Mouse (Mus musculus) kidney, embryonic 16.5 days (tissue): ENCODE measurements around the gene Gucd1. TPM values are rescaled to one million over a fixed set of nuclear protein-coding genes. Genes with fewer than 3 reads are reported as not detected.
A peak's percentile ranks its signal among the peaks of the same experiment; 100 is the strongest.
"Not testable (repeated sequence)": the region's sequence is repeated elsewhere in the genome, so short reads cannot be mapped to it uniquely, and the experiment has no call there.

Source experiments
- ATAC-seq: fragments of 200-750 bp; cut with Nextera tagmentation; 2 replicates; pipeline ENCODE4 v1.8.0; 2017; ENCODE audit warnings: moderate TSS enrichment; ENCODE audit not compliant: low FRiP score, low TSS enrichment
- H3K27ac ChIP-seq: fragments of 300-500 bp; sonication (generic); 2 replicates; pipeline ENCODE4 v1.5.1; 2014; ENCODE audit warnings: low read length
- H3K27me3 ChIP-seq: fragments of 300-500 bp; sonication (generic); 2 replicates; pipeline ENCODE4 v1.6.1; 2014; ENCODE audit warnings: low read length, control low read depth, mixed read lengths; ENCODE audit not compliant: insufficient read depth
- H3K36me3 ChIP-seq: fragments of 300-500 bp; sonication (generic); 2 replicates; pipeline ENCODE4 v1.6.1; 2014; ENCODE audit warnings: low read length, control low read depth, mixed read lengths; ENCODE audit not compliant: insufficient read depth
- H3K4me1 ChIP-seq: fragments of 300-500 bp; sonication (generic); 2 replicates; pipeline ENCODE4 v1.6.1; 2014; ENCODE audit warnings: low read length, control low read depth, mixed read lengths; ENCODE audit not compliant: insufficient read depth
- H3K4me2 ChIP-seq: fragments of 300-500 bp; sonication (generic); replicated peaks from 2 replicates; pipeline ENCODE4 v1.6.1; 2014; ENCODE audit warnings: low read depth, low read length
- H3K4me3 ChIP-seq: fragments of 300-500 bp; sonication (generic); 2 replicates; pipeline ENCODE4 v1.5.1; 2014; ENCODE audit warnings: mild to moderate bottlenecking, low read length
- H3K9ac ChIP-seq: fragments of 300-500 bp; sonication (generic); replicated peaks from 2 replicates; pipeline ENCODE4 v1.6.1; 2014; ENCODE audit warnings: low read length
- H3K9me3 ChIP-seq: fragments of 300-500 bp; sonication (generic); 2 replicates; pipeline ENCODE4 v1.6.1; 2016; ENCODE audit warnings: low read length, control low read depth
- WGBS: fragments of 180-500 bp; shearing (Covaris S2); extraction: QIAGEN DNeasy Blood & Tissue Kit; methylation state at CpG from one replicate; pipeline ENCODE4 v1.1.7; 2014; 5-methylcytosine and 5-hydroxymethylcytosine counted together
- polyA plus RNA-seq: library from polyadenylated mRNA; unstranded; fragments of >200 nt; fragmentation: Nextera tagmentation; extraction: Ambion mirVana; gene quantifications from 2 replicates; pipeline ENCODE4 v1.2.1, GENCODE M21; 2015

Gene Gucd1
- polyA plus RNA-seq, result 53.4 and 54.0 TPM in 2 replicates

GRCm38 (mm10) chr10:75517758-75518143 is at the start of gene Gucd1:
TSS of gene Gucd1 (minus strand) at chr10:75517972.
- Histone ChIP-seq H3K4me3 (peak within 1 kb of the TSS; percentile 85), H3K4me1 (peaks cover 23% of the 10 kb centered on the region), H3K9me3 (no peaks in the 10 kb centered on the region), H3K4me2 (peak within 1 kb of the TSS; percentile 91), H3K36me3 (peaks cover 28% of the 10 kb centered on the region), H3K27me3 (no peaks in the 10 kb centered on the region), H3K27ac (peak within 1 kb of the TSS; percentile 97), H3K9ac (peak within 1 kb of the TSS; percentile 88)
- ATAC-seq, result peak; percentile 91
- WGBS, result under 1% methylated on average over 20 of the region's 20 CpGs

- Histone ChIP-seq H3K4me2 (0 out of 2 replicates have a peak overlapping the region, but pooled peaks have one; percentile 28), H3K4me1 (peaks cover 24% of the 10 kb centered on the region), H3K27ac (peak overlapping the region; percentile 89)
- H3K9me3 ChIP-seq, H3K27me3 ChIP-seq, ATAC-seq, H3K9ac ChIP-seq, H3K36me3 ChIP-seq, H3K4me3 ChIP-seq: not testable (repeated sequence)
- WGBS, result 83% methylated on average over 2 of the region's 2 CpGs
Measured at GRCm38 (mm10) chr10:75566765-75567164, 49.0 kb upstream of the Gucd1 start.

- Histone ChIP-seq H3K4me1 (peaks cover 20% of the 10 kb centered on the region), H3K27ac (peak overlapping the region; percentile 89), H3K36me3 (no peaks in the 10 kb centered on the region), H3K4me2 (peak overlapping the region; percentile 28; the same call in 1 of the 2 replicates), H3K9me3 (no peaks in the 10 kb centered on the region), H3K27me3 (peaks cover 5% of the 10 kb centered on the region; the same call in 1 of the 2 replicates), H3K4me3 (peak overlapping the region; percentile 21), H3K9ac (peak overlapping the region; percentile 22; the same call in 1 of the 2 replicates)
- no peak; the same call in 1 of the 2 replicates for ATAC-seq
- WGBS, result 66% methylated on average over 5 of the region's 5 CpGs
Measured at GRCm38 (mm10) chr10:75566321-75566720, 48.5 kb upstream of the Gucd1 start.

GRCm38 (mm10) chr10:75565906-75566305 is 48.1 kb upstream of the Gucd1 start:
- Histone ChIP-seq H3K27ac (peak overlapping the region; percentile 89), H3K4me3 (peak overlapping the region; percentile 21), H3K27me3 (peaks cover 9% of the 10 kb centered on the region), H3K4me2 (no peak overlapping the region), H3K36me3 (no peaks in the 10 kb centered on the region), H3K9me3 (no peaks in the 10 kb centered on the region), H3K9ac (no peak overlapping the region; the same call in 1 of the 2 replicates), H3K4me1 (peaks cover 18% of the 10 kb centered on the region)
- peak; percentile 90 for ATAC-seq
- WGBS, result 50% methylated on average over 7 of the region's 7 CpGs

- Histone ChIP-seq H3K27ac (peak overlapping the region; percentile 89), H3K4me2 (no peak overlapping the region), H3K9me3 (no peaks in the 10 kb centered on the region), H3K36me3 (no peaks in the 10 kb centered on the region), H3K9ac (no peak overlapping the region; the same call in 1 of the 2 replicates), H3K27me3 (peaks cover 14% of the 10 kb centered on the region), H3K4me3 (0 out of 2 replicates have a peak overlapping the region, but pooled peaks have one; percentile 0), H3K4me1 (peaks cover 22% of the 10 kb centered on the region)
- ATAC-seq, result peak; percentile 8; the same call in 1 of the 2 replicates
- 46% methylated on average over 6 of the region's 6 CpGs for WGBS
Measured at GRCm38 (mm10) chr10:75565436-75565835, 47.7 kb upstream of the Gucd1 start.

- no peaks in the 10 kb centered on the region for H3K36me3 ChIP-seq
- no peak overlapping the region for H3K9ac ChIP-seq
- WGBS, result 78% methylated on average over 12 of the region's 12 CpGs
Measured at GRCm38 (mm10) chr10:75564687-75565265, 47.0 kb upstream of the Gucd1 start.

GRCm38 (mm10) chr10:75562596-75562995 is 44.8 kb upstream of the Gucd1 start:
- Histone ChIP-seq H3K36me3 (no peaks in the 10 kb centered on the region), H3K27ac (no peak overlapping the region), H3K4me1 (peaks cover 37% of the 10 kb centered on the region), H3K9me3 (no peaks in the 10 kb centered on the region), H3K4me3 (no peak overlapping the region), H3K4me2 (no peak overlapping the region), H3K27me3 (peaks cover 24% of the 10 kb centered on the region), H3K9ac (no peak overlapping the region)
- WGBS, result 88% methylated on average over 8 of the region's 8 CpGs
- ATAC-seq, result no peak

More at GRCm38 (mm10) chr10:75564687-75565265, 47.0 kb upstream of the Gucd1 start:
- Histone ChIP-seq H3K4me3 (0 out of 2 replicates have a peak overlapping the region, but pooled peaks have one; percentile 0), H3K4me2 (no peak overlapping the region; the same call in 1 of the 2 replicates), H3K27me3 (peaks cover 20% of the 10 kb centered on the region), H3K27ac (peak overlapping the region; percentile 89), H3K4me1 (peaks cover 27% of the 10 kb centered on the region), H3K9me3 (no peaks in the 10 kb centered on the region)
- ATAC-seq, result no peak

GRCm38 (mm10) chr10:75561071-75561654 is 43.4 kb upstream of the Gucd1 start, which contains the start of gene Ggt1:
TSS of gene Ggt1 (plus strand) at chr10:75561604.
- Histone ChIP-seq H3K27me3 (peaks cover 24% of the 10 kb centered on the region), H3K4me2 (peak within 1 kb of the TSS; percentile 99), H3K9ac (peak within 1 kb of the TSS; percentile 85), H3K4me3 (peak within 1 kb of the TSS; percentile 59; the same call in 1 of the 2 replicates), H3K4me1 (peaks cover 47% of the 10 kb centered on the region), H3K36me3 (no peaks in the 10 kb centered on the region), H3K9me3 (no peaks in the 10 kb centered on the region), H3K27ac (no peak within 1 kb of the TSS)
- ATAC-seq, result no peak
- WGBS, result 67% methylated on average over 10 of the region's 10 CpGs

GRCm38 (mm10) chr10:75560549-75560899 is 42.8 kb upstream of the Gucd1 start:
- no peak for ATAC-seq
- Histone ChIP-seq H3K27me3 (peaks cover 24% of the 10 kb centered on the region), H3K9ac (peak overlapping the region; percentile 85), H3K4me2 (peak overlapping the region; percentile 99), H3K4me1 (peaks cover 44% of the 10 kb centered on the region), H3K36me3 (no peaks in the 10 kb centered on the region), H3K4me3 (peak overlapping the region; percentile 59), H3K27ac (no peak overlapping the region), H3K9me3 (no peaks in the 10 kb centered on the region)
- WGBS, result 17% methylated on average over 6 of the region's 6 CpGs
